Mouse (Mus musculus) hindbrain, embryonic 16.5 days (tissue): ENCODE measurements at regions not wholly inside any gene's neighbourhood (a gene's known extent, or its start where the extent isn't known, plus 50 kb on each side); places are given as distances from the start of the nearest gene placed in this dataset.

Experiments used
- ATAC-seq: fragments of 200-750 bp; cut with Nextera tagmentation; 2 replicates; pipeline ENCODE4 v1.8.0; 2017; ENCODE audit warnings: moderate TSS enrichment, moderate library complexity
- H3K27ac ChIP-seq: fragments of 300-500 bp; sonication (generic); 2 replicates; pipeline ENCODE4 v1.5.1; 2014; ENCODE audit warnings: low read depth, mild to moderate bottlenecking, control low read depth, low read length, moderate library complexity
- H3K27me3 ChIP-seq: fragments of 300-500 bp; sonication (generic); replicated peaks from 2 replicates; pipeline ENCODE4 v1.6.1; 2014; ENCODE audit warnings: low read length; ENCODE audit not compliant: control insufficient read depth, insufficient read depth
- H3K36me3 ChIP-seq: fragments of 300-500 bp; sonication (generic); 2 replicates; pipeline ENCODE4 v1.6.1; 2014; ENCODE audit warnings: mild to moderate bottlenecking, low read length, moderate library complexity, mixed read lengths; ENCODE audit not compliant: control insufficient read depth, insufficient read depth
- H3K4me1 ChIP-seq: fragments of 300-500 bp; sonication (generic); 2 replicates; pipeline ENCODE4 v1.6.1; 2014; ENCODE audit warnings: low read depth, low read length; ENCODE audit not compliant: control insufficient read depth, insufficient read depth
- H3K4me2 ChIP-seq: fragments of 300-500 bp; sonication (generic); 2 replicates; pipeline ENCODE4 v1.6.1; 2014; ENCODE audit warnings: mild to moderate bottlenecking, low read length, control low read depth, moderate library complexity
- H3K4me3 ChIP-seq: fragments of 300-500 bp; sonication (generic); 2 replicates; pipeline ENCODE4 v1.5.1; 2014; ENCODE audit warnings: mild to moderate bottlenecking, low read length, control low read depth, moderate library complexity
- H3K9ac ChIP-seq: fragments of 300-500 bp; sonication (generic); 2 replicates; pipeline ENCODE4 v1.6.1; 2014; ENCODE audit warnings: low read depth, mild to moderate bottlenecking, control low read depth, low read length, moderate library complexity
- H3K9me3 ChIP-seq: fragments of 300-500 bp; sonication (generic); 2 replicates; pipeline ENCODE4 v1.6.1; 2014; ENCODE audit warnings: mild to moderate bottlenecking, low read length, moderate library complexity; ENCODE audit not compliant: control insufficient read depth
- WGBS: fragments of 180-500 bp; shearing (Covaris S2); extraction: QIAGEN DNeasy Blood & Tissue Kit; methylation state at CpG from one replicate; pipeline ENCODE4 v1.1.7; 2014; 5-methylcytosine and 5-hydroxymethylcytosine counted together

- Histone ChIP-seq H3K4me3 (no peak overlapping the region), H3K4me2 (no peak overlapping the region), H3K27me3 (no peaks in the 10 kb centered on the region), H3K36me3 (no peaks in the 10 kb centered on the region), H3K9me3 (no peaks in the 10 kb centered on the region), H3K4me1 (no peaks in the 10 kb centered on the region), H3K9ac (no peak overlapping the region), H3K27ac (no peak overlapping the region)
- ATAC-seq = no peak
- 75% methylated on average over 4 of the region's 4 CpGs for WGBS
Observed at GRCm38 (mm10) chr9:41721609-41722008, 402.5 kb downstream of the Sorl1 start.

DNA sequence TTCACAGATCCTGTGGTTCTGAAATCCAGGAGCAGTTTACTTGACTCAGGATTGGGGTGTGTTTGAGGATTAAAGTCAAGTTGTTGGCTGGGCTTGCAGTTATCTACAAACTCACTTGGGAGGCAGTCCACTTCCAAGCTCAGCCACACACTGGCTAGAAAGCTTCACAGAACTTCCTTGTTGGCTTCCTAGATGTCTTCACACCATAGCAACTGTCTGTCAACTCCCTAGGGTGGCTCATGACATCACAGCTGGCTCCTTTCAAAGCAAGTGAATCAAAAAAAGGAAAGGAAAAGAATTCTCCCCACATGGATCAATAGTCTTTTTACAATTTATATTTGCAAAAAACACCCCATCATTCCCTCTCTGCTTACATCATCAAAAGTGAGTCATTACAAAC is 408.9 kb downstream of the Sorl1 start:
- no peak overlapping the region for H3K4me3 ChIP-seq
- no peaks in the 10 kb centered on the region for H3K4me1 ChIP-seq
- no peaks in the 10 kb centered on the region for H3K27me3 ChIP-seq
- no peaks in the 10 kb centered on the region for H3K9me3 ChIP-seq
- H3K27ac ChIP-seq = no peak overlapping the region
- no peaks in the 10 kb centered on the region for H3K36me3 ChIP-seq
- no peak overlapping the region for H3K4me2 ChIP-seq
- no peak overlapping the region for H3K9ac ChIP-seq
- no peak for ATAC-seq

GRCm38 (mm10) chr9:41705972-41706371 is 418.1 kb downstream of the Sorl1 start:
- H3K4me1 ChIP-seq = peaks cover 3% of the 10 kb centered on the region; the same call in 1 of the 2 replicates
- no peaks in the 10 kb centered on the region for H3K36me3 ChIP-seq
- no peak overlapping the region for H3K9ac ChIP-seq
- H3K9me3 ChIP-seq = no peaks in the 10 kb centered on the region
- no peak for ATAC-seq
- H3K4me3 ChIP-seq = no peak overlapping the region
- H3K4me2 ChIP-seq = no peak overlapping the region
- H3K27me3 ChIP-seq = no peaks in the 10 kb centered on the region
- H3K27ac ChIP-seq = no peak overlapping the region

DNA sequence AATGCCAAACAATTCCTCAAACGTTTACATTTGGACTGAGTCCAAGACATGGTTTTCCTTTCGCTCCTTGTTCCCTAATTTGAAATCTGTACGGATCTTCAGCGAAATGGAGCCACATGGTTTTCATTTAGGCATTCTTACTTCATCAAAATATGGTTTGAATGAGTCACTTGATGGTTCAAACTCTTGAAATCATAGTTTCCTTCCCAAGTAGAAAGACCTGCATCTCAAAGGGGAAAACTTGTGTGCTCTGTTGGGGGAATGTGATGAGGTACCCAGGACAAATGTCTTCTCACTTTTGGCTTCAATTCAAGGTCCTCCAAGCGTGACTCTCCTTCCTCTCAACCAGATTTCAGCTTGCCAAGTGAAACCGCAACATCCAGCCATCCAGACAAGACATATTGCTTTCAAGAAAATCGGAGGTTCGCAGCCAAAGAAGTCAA is 418.6 kb downstream of the Sorl1 start:
- ATAC-seq = no peak
- Histone ChIP-seq H3K27ac (0 out of 2 replicates have a peak overlapping the region, but pooled peaks have one; percentile 19), H3K9me3 (no peaks in the 10 kb centered on the region), H3K4me3 (no peak overlapping the region), H3K36me3 (no peaks in the 10 kb centered on the region), H3K4me2 (no peak overlapping the region), H3K4me1 (peaks cover 3% of the 10 kb centered on the region; the same call in 1 of the 2 replicates), H3K9ac (no peak overlapping the region), H3K27me3 (no peaks in the 10 kb centered on the region)
- 46% methylated on average over 8 of the region's 8 CpGs for WGBS

- no peaks in the 10 kb centered on the region for H3K9me3 ChIP-seq
- H3K27me3 ChIP-seq = no peaks in the 10 kb centered on the region
- 66% methylated on average over 6 of the region's 6 CpGs for WGBS
- no peak overlapping the region for H3K4me2 ChIP-seq
- no peak overlapping the region for H3K9ac ChIP-seq
- no peak for ATAC-seq
- no peaks in the 10 kb centered on the region for H3K36me3 ChIP-seq
- no peak overlapping the region for H3K4me3 ChIP-seq
- no peak overlapping the region for H3K27ac ChIP-seq
- H3K4me1 ChIP-seq = peaks cover 12% of the 10 kb centered on the region
Observed at GRCm38 (mm10) chr9:41703091-41703490, 421.0 kb downstream of the Sorl1 start.

- no peak overlapping the region for H3K4me3 ChIP-seq
- H3K4me2 ChIP-seq = no peak overlapping the region
- no peaks in the 10 kb centered on the region for H3K9me3 ChIP-seq
- H3K36me3 ChIP-seq = no peaks in the 10 kb centered on the region
- peaks cover 18% of the 10 kb centered on the region for H3K4me1 ChIP-seq
- WGBS = 25% methylated on average over 6 of the region's 6 CpGs
- no peak overlapping the region for H3K27ac ChIP-seq
- no peaks in the 10 kb centered on the region for H3K27me3 ChIP-seq
- H3K9ac ChIP-seq = no peak overlapping the region
- ATAC-seq = 0 out of 2 replicates have a peak, but pooled peaks have one; percentile 31
Observed at GRCm38 (mm10) chr9:41700683-41701082, 423.4 kb downstream of the Sorl1 start.

GRCm38 (mm10) chr9:41699031-41699430 is 425.1 kb downstream of the Sorl1 start:
- no peak overlapping the region for H3K4me2 ChIP-seq
- no peaks in the 10 kb centered on the region for H3K36me3 ChIP-seq
- no peaks in the 10 kb centered on the region for H3K27me3 ChIP-seq
- WGBS = 36% methylated on average over 4 of the region's 4 CpGs
- no peak overlapping the region for H3K4me3 ChIP-seq
- no peak overlapping the region for H3K9ac ChIP-seq
- no peak for ATAC-seq
- no peaks in the 10 kb centered on the region for H3K9me3 ChIP-seq
- peaks cover 15% of the 10 kb centered on the region for H3K4me1 ChIP-seq
- peak overlapping the region; percentile 74 for H3K27ac ChIP-seq

- Histone ChIP-seq H3K4me2 (peak overlapping the region; percentile 13), H3K9ac (peak overlapping the region; percentile 5; the same call in 1 of the 2 replicates), H3K9me3 (no peaks in the 10 kb centered on the region), H3K4me1 (peaks cover 15% of the 10 kb centered on the region), H3K27ac (peak overlapping the region; percentile 74), H3K27me3 (no peaks in the 10 kb centered on the region), H3K4me3 (no peak overlapping the region), H3K36me3 (no peaks in the 10 kb centered on the region)
- peak; percentile 88 for ATAC-seq
- WGBS = 16% methylated on average over 24 of the region's 24 CpGs
Observed at GRCm38 (mm10) chr9:41697611-41698467, 426.3 kb downstream of the Sorl1 start.

- Histone ChIP-seq H3K4me3 (no peak overlapping the region), H3K4me2 (no peak overlapping the region)
- peak; percentile 62 for ATAC-seq
Observed at GRCm38 (mm10) chr9:41697160-41697559, 426.9 kb downstream of the Sorl1 start.

More at GRCm38 (mm10) chr9:41697160-41697559, 426.9 kb downstream of the Sorl1 start:
- no peaks in the 10 kb centered on the region for H3K36me3 ChIP-seq
- peaks cover 15% of the 10 kb centered on the region for H3K4me1 ChIP-seq
- H3K27ac ChIP-seq = peak overlapping the region; percentile 74
- H3K9me3 ChIP-seq = no peaks in the 10 kb centered on the region
- H3K27me3 ChIP-seq = no peaks in the 10 kb centered on the region
- H3K9ac ChIP-seq = no peak overlapping the region
